Comparison of ENCODE assay signal across 1 mouse cellular context in genomic region chr1:133020137-133020894, GRCm38 (mm10).
TF ChIP-seq lines count a peak whose summit lies in the region.

No protein-coding gene starts in this region.

TF ChIP-seq in MEL, 35 proteins besides CTCF, POLR2A, EP300 and RAD21 (continued from another document):
- TF ChIP-seq HCFC1 (IDR thresholded peaks at IDR 0.05; ENCODE audit: low read depth, low read length): no peak
- TF ChIP-seq UBTF (IDR thresholded peaks at IDR 0.05; ENCODE audit: borderline replicate concordance, insufficient read depth, low read depth, low read length): no peak
- no peak for TF ChIP-seq ZKSCAN1 (IDR thresholded peaks at IDR 0.05; ENCODE audit: low read depth, low read length)
- TF ChIP-seq E2F4 (IDR thresholded peaks at IDR 0.05; ENCODE audit: borderline replicate concordance, low read depth, low read length): no peak
TF ChIP-seq in MEL: peak in this region for 0.
